Mouse (Mus musculus) kidney, adult 2 months (tissue): ENCODE measurements at regions not wholly inside any gene's neighbourhood (a gene's known extent, or its start where the extent isn't known, plus 50 kb on each side); places are given as distances from the start of the nearest gene placed in this dataset.

Source experiments
- CTCF ChIP-seq: fragments of 200-500 bp; conservative IDR thresholded peaks from 2 replicates; pipeline ENCODE4 v1.5.1; 2011; ENCODE audit warnings: low read depth, mild to moderate bottlenecking, control low read depth, low read length, moderate library complexity, mixed read lengths; ENCODE audit not compliant: insufficient read depth, insufficient read length
- POLR2A ChIP-seq: fragments of 200-500 bp; IDR thresholded peaks from one replicate; pipeline ENCODE4 v1.6.1; 2011; ENCODE audit warnings: low read depth, low read length, control low read depth

DNA sequence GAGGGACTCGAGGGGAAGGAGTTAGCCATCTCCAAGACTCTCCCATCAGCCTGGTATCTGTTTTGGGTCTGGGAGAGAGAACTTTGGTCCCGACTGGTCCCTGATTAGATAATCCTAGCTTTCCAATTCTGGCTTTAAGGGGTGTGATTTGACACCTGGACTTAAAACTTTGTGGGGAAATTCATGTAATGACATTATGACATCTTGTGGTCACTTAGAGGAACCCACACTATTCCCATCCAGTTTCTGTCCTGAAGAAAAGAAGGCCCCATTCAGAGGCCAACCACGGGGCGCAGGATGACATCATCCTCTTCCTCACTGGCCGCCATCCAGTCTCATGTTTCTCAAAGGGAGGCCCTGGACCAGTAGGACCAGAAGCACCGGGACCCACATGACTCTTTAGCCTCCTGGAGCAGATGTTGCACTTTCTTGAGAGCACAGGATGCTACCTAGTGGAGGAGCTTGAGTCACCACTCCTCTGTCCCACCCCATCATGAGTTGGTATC is 136.5 kb downstream of the Rybp start:
- TF ChIP-seq CTCF = no peak
- TF ChIP-seq POLR2A = no peak
